Mouse (Mus musculus) bone marrow, adult 2 months (tissue): ENCODE data around the gene Ccdc169. TPM values are rescaled to one million over a fixed set of nuclear protein-coding genes. Genes with fewer than 3 reads are reported as not detected.

Experiments used
- H3K27ac ChIP-seq: fragments of 200-500 bp; 2 replicates; pipeline ENCODE4 v1.5.1; 2012; ENCODE audit warnings: low read depth, mild to moderate bottlenecking, control low read depth, inconsistent platforms, low read length; ENCODE audit not compliant: control insufficient read depth, poor library complexity, insufficient read depth
- H3K4me1 ChIP-seq: fragments of 200-500 bp; 2 replicates; pipeline ENCODE4 v1.6.1; 2011; ENCODE audit warnings: low read length; ENCODE audit not compliant: control insufficient read depth, insufficient read depth
- H3K4me3 ChIP-seq: fragments of 200-500 bp; replicated peaks from 2 replicates; pipeline ENCODE3; 2011; ENCODE audit warnings: mild to moderate bottlenecking, low read depth, low read length, control low read depth; ENCODE audit not compliant: control insufficient read depth
- CTCF ChIP-seq: fragments of 200-500 bp; IDR thresholded peaks from 2 replicates; pipeline ENCODE4 v1.5.1; 2011; ENCODE audit warnings: low read length, control low read depth; ENCODE audit not compliant: control insufficient read depth, insufficient read depth
- POLR2A ChIP-seq: fragments of 200-500 bp; IDR thresholded peaks from 2 replicates; pipeline ENCODE4 v1.6.1; 2011; ENCODE audit warnings: low read depth, mild to moderate bottlenecking, control low read depth, low read length, borderline replicate concordance; ENCODE audit not compliant: control insufficient read depth
- WGBS: fragments of 180-500 bp; shearing (Covaris S2); methylation state at CpG from one replicate; pipeline ENCODE4 v1.1.7; 2018; 5-methylcytosine and 5-hydroxymethylcytosine counted together
- polyA plus RNA-seq: library from polyadenylated mRNA; stranded (reverse); fragments of >200 nt; gene quantifications from 2 replicates; pipeline ENCODE4 v1.2.4, GENCODE M21; 2011; ENCODE audit warnings: low replicate concordance; ENCODE audit not compliant: missing spikeins, insufficient read depth, insufficient read length

Ccdc169 gene
- not detected in 2 replicates for polyA plus RNA-seq

- no peak within 1 kb of the TSS for H3K27ac ChIP-seq
- no peak for TF ChIP-seq CTCF
- TF ChIP-seq POLR2A: no peak
- no peaks in the 10 kb centered on the region for H3K4me1 ChIP-seq
- H3K4me3 ChIP-seq: no peak within 1 kb of the TSS
Measured at GRCm38 (mm10) chr3:55137039-55137438, at the start of gene Ccdc169. Gene Ccdc169, plus strand, starts transcription at chr3:55137339.

GRCm38 (mm10) chr3:55087360-55087759, 49.8 kb upstream of the Ccdc169 start:
- no peak for TF ChIP-seq POLR2A
- TF ChIP-seq CTCF: no peak
- 55% methylated on average over 4 of the region's 4 CpGs for WGBS
- Histone ChIP-seq H3K27ac (no peak overlapping the region), H3K4me1 (no peaks in the 10 kb centered on the region; the same call in 1 of the 2 replicates), H3K4me3 (no peak overlapping the region)

GRCm38 (mm10) chr3:55088359-55088758, 48.8 kb upstream of the Ccdc169 start:
- no peak for TF ChIP-seq POLR2A
- no peak for TF ChIP-seq CTCF
- H3K27ac ChIP-seq: no peak overlapping the region
- 37% methylated on average over 4 of the region's 4 CpGs for WGBS

GRCm38 (mm10) chr3:55088843-55089242, 48.3 kb upstream of the Ccdc169 start:
- no peaks in the 10 kb centered on the region; the same call in 1 of the 2 replicates for H3K4me1 ChIP-seq
- no peak overlapping the region for H3K4me3 ChIP-seq
- TF ChIP-seq POLR2A (no peak), CTCF (no peak)
- 71% methylated on average over 3 of the region's 3 CpGs for WGBS
- no peak overlapping the region for H3K27ac ChIP-seq

More at GRCm38 (mm10) chr3:55088359-55088758, 48.8 kb upstream of the Ccdc169 start:
- Histone ChIP-seq H3K4me1 (no peaks in the 10 kb centered on the region; the same call in 1 of the 2 replicates), H3K4me3 (no peak overlapping the region)

- Histone ChIP-seq H3K4me1 (no peaks in the 10 kb centered on the region; the same call in 1 of the 2 replicates), H3K27ac (no peak overlapping the region), H3K4me3 (no peak overlapping the region)
- 86% methylated on average over 4 of the region's 4 CpGs for WGBS
- TF ChIP-seq CTCF (no peak), POLR2A (no peak)
Measured at GRCm38 (mm10) chr3:55089291-55089690, 47.8 kb upstream of the Ccdc169 start.

GRCm38 (mm10) chr3:55093161-55093560, 44.0 kb upstream of the Ccdc169 start:
- Histone ChIP-seq H3K4me1 (no peaks in the 10 kb centered on the region), H3K27ac (no peak overlapping the region), H3K4me3 (no peak overlapping the region)
- WGBS: 58% methylated on average over 1 of the region's 1 CpGs
- TF ChIP-seq POLR2A (no peak), CTCF (no peak)

- Histone ChIP-seq H3K27ac (no peak overlapping the region), H3K4me3 (no peak overlapping the region), H3K4me1 (no peaks in the 10 kb centered on the region)
- 63% methylated on average over 8 of the region's 8 CpGs for WGBS
- no peak for TF ChIP-seq CTCF
Measured at GRCm38 (mm10) chr3:55095968-55096654, 41.0 kb upstream of the Ccdc169 start.

GRCm38 (mm10) chr3:55096655-55097005, 40.5 kb upstream of the Ccdc169 start:
- TF ChIP-seq CTCF (no peak), POLR2A (no peak)
- no peak overlapping the region for H3K4me3 ChIP-seq
- H3K27ac ChIP-seq: no peak overlapping the region
- no peaks in the 10 kb centered on the region for H3K4me1 ChIP-seq
- 65% methylated on average over 2 of the region's 2 CpGs for WGBS

- Histone ChIP-seq H3K4me1 (no peaks in the 10 kb centered on the region), H3K27ac (no peak overlapping the region), H3K4me3 (no peak overlapping the region)
- no peak for TF ChIP-seq POLR2A
- no peak for TF ChIP-seq CTCF
- 77% methylated on average over 2 of the region's 2 CpGs for whole genome bisulfite sequencing
Measured at GRCm38 (mm10) chr3:55097186-55097585, 40.0 kb upstream of the Ccdc169 start.
